Mouse (Mus musculus): ENCODE results near the gene Ube2b. TPM values are rescaled to one million over a fixed set of nuclear protein-coding genes. Genes with fewer than 3 reads are reported as not detected.

The Ube2b gene
- polyA plus RNA-seq (2015; fragmentation: Illumina TruSeq; extraction: RNeasy Lipid Tissue Mini Kit (QIAGEN cat#74804); ENCODE audit: low read depth, low replicate concordance), result 335 TPM

GRCm38 (mm10) chr11:52000290-52000962, at the start of gene Ube2b:
Gene Ube2b, minus strand, starts transcription at chr11:52000762.

GRCm38 (mm10) chr11:52003772-52004528, 3.4 kb upstream of the Ube2b start, which contains the start of gene Cdkl3:
Gene Cdkl3, plus strand, starts transcription at chr11:52004221.

GRCm38 (mm10) chr11:51967443-51968401, 32.8 kb downstream of the Ube2b start, which contains the start of gene Cdkn2aipnl:
Gene Cdkn2aipnl, plus strand, starts transcription at chr11:51967661.

Other genes with a start within 250 kb of the Ube2b start
- gene Sec24a, start 237.1 kb downstream of the Ube2b start, polyA plus RNA-seq (2015; fragmentation: Illumina TruSeq; extraction: RNeasy Lipid Tissue Mini Kit (QIAGEN cat#74804); ENCODE audit: low read depth, low replicate concordance), result 8.4 TPM
- gene Sar1b, start 237.1 kb downstream of the Ube2b start, polyA plus RNA-seq (2015; fragmentation: Illumina TruSeq; extraction: RNeasy Lipid Tissue Mini Kit (QIAGEN cat#74804); ENCODE audit: low read depth, low replicate concordance), result 148 TPM
- gene Jade2, start 143.1 kb downstream of the Ube2b start, polyA plus RNA-seq (2015; fragmentation: Illumina TruSeq; extraction: RNeasy Lipid Tissue Mini Kit (QIAGEN cat#74804); ENCODE audit: low read depth, low replicate concordance), result 24.6 TPM
- gene Cdkn2aipnl, start 33.1 kb downstream of the Ube2b start, polyA plus RNA-seq (2015; fragmentation: Illumina TruSeq; extraction: RNeasy Lipid Tissue Mini Kit (QIAGEN cat#74804); ENCODE audit: low read depth, low replicate concordance), result 63.4 TPM
- gene Cdkl3, start 3.5 kb upstream of the Ube2b start, polyA plus RNA-seq (2015; fragmentation: Illumina TruSeq; extraction: RNeasy Lipid Tissue Mini Kit (QIAGEN cat#74804); ENCODE audit: low read depth, low replicate concordance), result 14.7 TPM
- gene Ppp2ca, start 97.9 kb upstream of the Ube2b start, polyA plus RNA-seq (2015; fragmentation: Illumina TruSeq; extraction: RNeasy Lipid Tissue Mini Kit (QIAGEN cat#74804); ENCODE audit: low read depth, low replicate concordance), result 155 TPM
- not detected for gene Olfr1373, start 144.8 kb upstream of the Ube2b start, polyA plus RNA-seq (2015; fragmentation: Illumina TruSeq; extraction: RNeasy Lipid Tissue Mini Kit (QIAGEN cat#74804); ENCODE audit: low read depth, low replicate concordance)
- not detected for gene Olfr1371, start 213.2 kb upstream of the Ube2b start, polyA plus RNA-seq (2015; fragmentation: Illumina TruSeq; extraction: RNeasy Lipid Tissue Mini Kit (QIAGEN cat#74804); ENCODE audit: low read depth, low replicate concordance)
- gene Skp1a, start 231.2 kb upstream of the Ube2b start, polyA plus RNA-seq (2015; fragmentation: Illumina TruSeq; extraction: RNeasy Lipid Tissue Mini Kit (QIAGEN cat#74804); ENCODE audit: low read depth, low replicate concordance), result 788 TPM